Mouse (Mus musculus) liver, embryonic 14.5 days (tissue): ENCODE results near the gene Patz1. TPM values are rescaled to one million over a fixed set of nuclear protein-coding genes. Genes with fewer than 3 reads are reported as not detected.
A peak's percentile ranks its signal among the peaks of the same experiment; 100 is the strongest.

Source experiments
- ATAC-seq: fragments of 200-750 bp; cut with Nextera tagmentation; 2 replicates; pipeline ENCODE4 v1.8.0; 2017; ENCODE audit warnings: moderate number of reproducible peaks, mild to moderate bottlenecking, moderate library complexity; ENCODE audit not compliant: insufficient read depth
- DNase-seq, 3 experiments: peaks; one replicate each; pipeline ENCODE4 v3.0.0-alpha.2; 2012 to 2013; ENCODE audit warnings: low read depth in 3 of 3, low spot score in 3 of 3
- H3K27ac ChIP-seq: fragments of 300-500 bp; sonication (generic); 2 replicates; pipeline ENCODE4 v1.5.1; 2014; ENCODE audit warnings: moderate library complexity, mild to moderate bottlenecking, control low read depth, inconsistent platforms
- H3K27me3 ChIP-seq: fragments of 300-500 bp; sonication (generic); 2 replicates; pipeline ENCODE4 v1.6.1; 2014; ENCODE audit warnings: mild to moderate bottlenecking, low read length, moderate library complexity; ENCODE audit not compliant: control insufficient read depth, insufficient read depth
- H3K36me3 ChIP-seq: fragments of 300-500 bp; sonication (generic); replicated peaks from 2 replicates; pipeline ENCODE4 v1.6.1; 2014; ENCODE audit warnings: low read depth; ENCODE audit not compliant: control insufficient read depth, insufficient read depth
- H3K4me1 ChIP-seq, 2 experiments: fragments of 200-500 bp in 1 of 2; fragments of 300-500 bp in 1 of 2; sonication (generic) in 1 of 2; replicated peaks; 2 replicates each; pipeline ENCODE4 v1.6.1; 2012 to 2014; ENCODE audit warnings: antibody characterized with exemption in 1 of 2, inconsistent platforms in 1 of 2, low read length in 1 of 2; ENCODE audit not compliant: control insufficient read depth in 2 of 2, insufficient read depth in 2 of 2
- H3K4me2 ChIP-seq: fragments of 300-500 bp; sonication (generic); 2 replicates; pipeline ENCODE4 v1.6.1; 2014; ENCODE audit warnings: low read depth, mild to moderate bottlenecking, control low read depth, moderate library complexity
- H3K4me3 ChIP-seq, 2 experiments: fragments of 200-500 bp in 1 of 2; fragments of 300-500 bp in 1 of 2; sonication (generic) in 1 of 2; 2 replicates each; pipeline ENCODE4 v1.5.1; 2012 to 2014; ENCODE audit warnings: low read depth in 2 of 2, low read length in 2 of 2, mild to moderate bottlenecking in 2 of 2, control low read depth in 1 of 2, inconsistent platforms in 1 of 2, moderate library complexity in 1 of 2; ENCODE audit not compliant: insufficient read depth in 1 of 2
- H3K9ac ChIP-seq: fragments of 300-500 bp; sonication (generic); replicated peaks from 2 replicates; pipeline ENCODE4 v1.6.1; 2014; ENCODE audit warnings: mild to moderate bottlenecking, control low read depth, moderate library complexity
- H3K9me3 ChIP-seq: fragments of 300-500 bp; sonication (generic); 2 replicates; pipeline ENCODE4 v1.6.1; 2016; ENCODE audit warnings: low read length, mixed read lengths; ENCODE audit not compliant: control insufficient read depth
- CTCF ChIP-seq: IDR thresholded peaks from 2 replicates; pipeline ENCODE4 v1.5.1; 2016; ENCODE audit warnings: antibody characterized with exemption, low read depth, control low read depth
- EP300 ChIP-seq: IDR thresholded peaks from 2 replicates; pipeline ENCODE4 v1.6.1; 2016; ENCODE audit warnings: antibody characterized with exemption, low read depth
- WGBS: fragments of 180-500 bp; shearing (Covaris S2); extraction: QIAGEN DNeasy Blood & Tissue Kit; methylation state at CpG from one replicate; pipeline ENCODE4 v1.1.7; 2014; ENCODE audit not compliant: insufficient replicate concordance; 5-methylcytosine and 5-hydroxymethylcytosine counted together
- polyA plus RNA-seq, 2 experiments: library from polyadenylated mRNA; depleted of rRNA in 1 of 2; stranded (reverse) in 1 of 2; unstranded in 1 of 2; fragments of >200 nt; fragmentation: Nextera tagmentation in 1 of 2; extraction: Ambion mirVana in 1 of 2; gene quantifications; 2 replicates each; pipeline versions ENCODE4 v1.2.1 to v1.2.3; 2012 to 2014

Gene Patz1
- polyA plus RNA-seq, 2 experiments: 11.6 to 16.2 TPM

- peak overlapping the region; percentile 80 to 87 for H3K4me3 ChIP-seq
- TF ChIP-seq CTCF: no peak
- no peak for TF ChIP-seq EP300
- DNase-seq (no peak), ATAC-seq (no peak)
- no peaks in the 10 kb centered on the region for H3K27me3 ChIP-seq
- no peaks in the 10 kb centered on the region for H3K9me3 ChIP-seq
- H3K9ac ChIP-seq: peak overlapping the region; percentile 73
- H3K4me2 ChIP-seq: peak overlapping the region; percentile 99
- peaks cover 21% of the 10 kb centered on the region for H3K36me3 ChIP-seq
- H3K4me1 ChIP-seq: peaks cover 3 to 33% of the 10 kb centered on the region in 2 experiments
- under 1% methylated on average over 26 of the region's 26 CpGs for WGBS
- H3K27ac ChIP-seq: peak overlapping the region; percentile 74
Measured at GRCm38 (mm10) chr11:3291311-3292061, 2.8 kb downstream of the Patz1 start.

- TF ChIP-seq CTCF: 0 out of 2 replicates have a peak, but pooled peaks have one; percentile 18
- no peak for TF ChIP-seq EP300
- H3K4me1 ChIP-seq: peaks cover 3 to 33% of the 10 kb centered on the region in 2 experiments
- H3K4me2 ChIP-seq: peak overlapping the region; percentile 99
- H3K9me3 ChIP-seq: no peaks in the 10 kb centered on the region
- peak in 2 of 3 experiments; percentile 58 to 67 for DNase-seq
- peaks cover 26% of the 10 kb centered on the region for H3K36me3 ChIP-seq
- H3K27me3 ChIP-seq: no peaks in the 10 kb centered on the region
- ATAC-seq: peak; percentile 24
- WGBS: 0% methylated on average over 8 of the region's 8 CpGs
- H3K9ac ChIP-seq: peak overlapping the region; percentile 73
- peak overlapping the region; percentile 80 to 87 for H3K4me3 ChIP-seq
- H3K27ac ChIP-seq: peak overlapping the region; percentile 74
Measured at GRCm38 (mm10) chr11:3292062-3292421, 3.4 kb downstream of the Patz1 start.

- peaks cover 26% of the 10 kb centered on the region for H3K36me3 ChIP-seq
- peak overlapping the region; percentile 80 to 87 for H3K4me3 ChIP-seq
- no peaks in the 10 kb centered on the region for H3K9me3 ChIP-seq
- no peak for DNase-seq
- peak overlapping the region; percentile 73 for H3K9ac ChIP-seq
- 1% methylated on average over 8 of the region's 8 CpGs for WGBS
- no peaks in the 10 kb centered on the region for H3K27me3 ChIP-seq
- H3K4me2 ChIP-seq: peak overlapping the region; percentile 99
- TF ChIP-seq CTCF: no peak
- TF ChIP-seq EP300: no peak
- ATAC-seq: no peak
- H3K4me1 ChIP-seq: peaks cover 3 to 33% of the 10 kb centered on the region in 2 experiments
- peak overlapping the region; percentile 74 for H3K27ac ChIP-seq
Measured at GRCm38 (mm10) chr11:3292711-3293249, 4.1 kb downstream of the Patz1 start.

GRCm38 (mm10) chr11:3293361-3293760 is 4.7 kb downstream of the Patz1 start:
- 40% methylated on average over 4 of the region's 4 CpGs for WGBS
- no peak overlapping the region for H3K27ac ChIP-seq

GRCm38 (mm10) chr11:3294641-3295040 is 6.0 kb downstream of the Patz1 start:
- Histone ChIP-seq H3K4me2 (peak overlapping the region; percentile 11; the same call in 1 of the 2 replicates), H3K27me3 (no peaks in the 10 kb centered on the region), H3K27ac (no peak overlapping the region), H3K9ac (no peak overlapping the region), H3K9me3 (no peaks in the 10 kb centered on the region), H3K36me3 (peaks cover 38% of the 10 kb centered on the region), H3K4me1 (peaks cover 3 to 24% of the 10 kb centered on the region in 2 experiments), H3K4me3 (no peak overlapping the region)
- ATAC-seq (no peak), DNase-seq (no peak)
- no peak for TF ChIP-seq EP300
- 83% methylated on average over 2 of the region's 2 CpGs for WGBS

More at GRCm38 (mm10) chr11:3293361-3293760, 4.7 kb downstream of the Patz1 start:
- no peaks in the 10 kb centered on the region for H3K27me3 ChIP-seq
- DNase-seq (no peak), ATAC-seq (no peak)
- H3K4me3 ChIP-seq: peak overlapping the region; percentile 0 to 80; a peak in 2 of 4 replicates
- peak overlapping the region; percentile 99 for H3K4me2 ChIP-seq
- peaks cover 26% of the 10 kb centered on the region for H3K36me3 ChIP-seq
- H3K4me1 ChIP-seq: peaks cover 3 to 28% of the 10 kb centered on the region in 2 experiments
- H3K9ac ChIP-seq: peak overlapping the region; percentile 73
- no peaks in the 10 kb centered on the region for H3K9me3 ChIP-seq
- no peak for TF ChIP-seq EP300
- TF ChIP-seq CTCF: no peak
